Mouse (Mus musculus) mature B cell (primary cell): Measurements from ENCODE around the gene Anapc2.
"Not testable (repeated sequence)": the region's sequence is repeated elsewhere in the genome, so short reads cannot be mapped to it uniquely, and the experiment has no call there.

ENCODE experiments used
- in situ Hi-C: fragments of 300-500 bp; cut with MboI; formaldehyde crosslinking; loops from 2 replicates; pipeline ENCODE4 v1.14.3; 2019

Gene Anapc2

DNA sequence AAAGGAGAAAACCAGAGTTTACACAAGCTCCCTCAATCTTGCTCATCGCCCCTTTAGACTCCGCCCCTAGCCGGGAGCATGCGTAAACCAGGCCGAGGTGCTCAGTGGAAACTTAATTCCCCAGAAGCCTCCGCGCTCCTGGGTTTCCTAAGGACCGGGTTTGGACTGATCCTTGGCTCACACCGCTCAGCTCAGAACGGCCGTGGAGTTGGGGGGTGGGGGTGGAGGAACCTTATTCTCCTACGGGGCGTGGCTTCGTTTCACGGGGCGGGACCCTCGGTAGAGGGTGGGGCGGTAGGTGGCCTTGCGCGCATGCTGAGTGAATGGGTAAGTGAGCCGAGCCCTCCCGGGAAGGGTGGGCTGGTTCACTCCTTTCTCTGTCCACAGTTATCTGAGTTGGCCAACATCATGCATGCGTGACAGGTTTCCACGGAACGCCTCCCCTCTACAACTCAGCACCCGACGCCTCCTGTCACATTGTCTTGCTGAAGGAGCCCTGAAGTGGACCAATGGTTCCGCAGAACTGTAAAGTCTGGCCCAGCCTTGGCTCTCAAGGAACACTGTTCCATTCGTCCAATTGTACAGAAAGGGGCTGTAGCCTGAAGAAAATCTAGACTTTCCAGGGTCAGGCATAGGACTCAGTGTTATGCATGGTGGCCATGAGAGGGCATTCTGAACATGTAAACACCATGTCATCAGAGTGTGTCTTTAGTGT, 31.4 kb upstream of the Anapc2 start:
- in situ Hi-C loops: no loop called here

DNA sequence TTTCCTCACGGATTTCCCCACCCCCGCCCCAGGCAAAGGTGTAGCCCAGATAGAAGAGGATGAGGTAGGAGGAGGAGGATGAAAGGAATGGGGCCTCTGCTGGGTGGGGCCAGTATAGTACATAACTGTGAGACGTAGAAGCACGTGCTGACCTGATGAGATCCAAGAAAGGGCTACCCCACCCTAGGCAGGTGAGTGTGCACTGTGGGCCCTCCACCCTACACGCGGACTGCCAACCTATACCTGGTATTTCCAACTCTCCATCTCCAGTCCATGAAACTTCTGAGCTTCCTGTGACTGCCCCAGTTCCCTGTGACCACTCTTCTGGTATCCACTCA, 30.9 kb upstream of the Anapc2 start:
- in situ Hi-C loops: no loop called here

DNA sequence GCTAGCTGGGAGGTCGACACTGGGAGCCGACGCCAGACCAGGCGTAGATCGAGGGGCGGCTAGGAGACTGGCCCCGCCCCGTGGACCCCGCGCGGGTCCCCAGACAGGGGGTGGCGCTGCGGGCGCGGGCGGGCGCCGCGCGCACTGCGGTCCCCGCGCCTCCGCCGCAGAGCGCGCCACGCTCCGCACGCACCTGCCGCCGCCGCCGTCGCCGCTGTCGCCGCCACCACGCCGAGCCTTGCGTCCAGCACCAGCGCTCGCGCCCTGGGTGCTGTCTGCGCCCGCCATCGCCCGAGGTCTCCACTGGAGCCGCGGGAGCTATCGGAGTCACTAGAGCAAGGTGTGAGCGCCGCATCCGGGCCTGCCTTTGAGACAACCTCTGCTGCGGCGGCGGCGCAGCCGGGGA, 30.2 kb upstream of the Anapc2 start, which contains the start of the genes Rnf208 and Cysrt1:
Gene Rnf208 (plus strand): TSS at position 155 of the 406 bp plus-strand sequence.
Gene Cysrt1 (minus strand): TSS at position 352 of the 406 bp plus-strand sequence.
- in situ Hi-C loops: no loop called here

DNA sequence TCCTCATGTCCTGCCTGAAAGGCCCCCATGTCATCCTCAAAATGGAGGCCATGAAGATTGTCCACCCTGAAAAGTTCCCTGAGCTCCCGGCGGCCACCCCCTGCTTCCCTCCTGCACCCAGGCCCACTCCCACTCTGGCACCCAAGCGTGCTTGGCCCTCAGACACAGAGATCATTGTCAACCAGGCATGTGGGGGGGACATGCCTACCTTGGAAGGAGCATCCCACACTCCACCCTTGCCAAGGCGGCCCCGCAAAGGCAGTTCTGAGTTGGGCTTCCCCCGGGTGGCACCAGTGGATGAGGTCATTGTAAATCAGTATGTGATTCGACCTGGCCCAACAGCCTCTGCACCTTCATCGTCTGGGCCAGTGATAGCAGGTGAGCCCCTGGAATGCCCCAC, 28.9 kb upstream of the Anapc2 start:
- in situ Hi-C loops: no loop called here

DNA sequence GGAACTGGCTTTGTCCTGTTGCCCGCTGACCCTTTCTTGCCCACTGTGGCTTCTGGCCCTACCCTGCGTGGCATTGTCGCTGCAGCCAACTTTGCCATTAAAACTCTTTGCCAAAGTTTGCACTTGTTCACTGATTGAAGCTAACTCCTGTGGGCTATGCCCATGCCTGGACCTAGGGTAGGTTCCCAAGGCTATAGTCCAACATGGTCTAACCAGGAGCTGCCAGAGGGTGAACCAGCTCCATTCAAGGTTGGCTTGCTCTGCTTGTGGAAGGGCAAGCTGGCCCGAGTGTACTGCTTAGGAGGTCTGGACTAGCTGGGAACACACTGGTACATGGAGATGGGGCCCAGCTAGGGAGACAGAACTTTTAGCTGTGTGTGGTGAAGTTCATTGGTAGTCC, 28.1 kb upstream of the Anapc2 start:
- in situ Hi-C loops: no loop called here

DNA sequence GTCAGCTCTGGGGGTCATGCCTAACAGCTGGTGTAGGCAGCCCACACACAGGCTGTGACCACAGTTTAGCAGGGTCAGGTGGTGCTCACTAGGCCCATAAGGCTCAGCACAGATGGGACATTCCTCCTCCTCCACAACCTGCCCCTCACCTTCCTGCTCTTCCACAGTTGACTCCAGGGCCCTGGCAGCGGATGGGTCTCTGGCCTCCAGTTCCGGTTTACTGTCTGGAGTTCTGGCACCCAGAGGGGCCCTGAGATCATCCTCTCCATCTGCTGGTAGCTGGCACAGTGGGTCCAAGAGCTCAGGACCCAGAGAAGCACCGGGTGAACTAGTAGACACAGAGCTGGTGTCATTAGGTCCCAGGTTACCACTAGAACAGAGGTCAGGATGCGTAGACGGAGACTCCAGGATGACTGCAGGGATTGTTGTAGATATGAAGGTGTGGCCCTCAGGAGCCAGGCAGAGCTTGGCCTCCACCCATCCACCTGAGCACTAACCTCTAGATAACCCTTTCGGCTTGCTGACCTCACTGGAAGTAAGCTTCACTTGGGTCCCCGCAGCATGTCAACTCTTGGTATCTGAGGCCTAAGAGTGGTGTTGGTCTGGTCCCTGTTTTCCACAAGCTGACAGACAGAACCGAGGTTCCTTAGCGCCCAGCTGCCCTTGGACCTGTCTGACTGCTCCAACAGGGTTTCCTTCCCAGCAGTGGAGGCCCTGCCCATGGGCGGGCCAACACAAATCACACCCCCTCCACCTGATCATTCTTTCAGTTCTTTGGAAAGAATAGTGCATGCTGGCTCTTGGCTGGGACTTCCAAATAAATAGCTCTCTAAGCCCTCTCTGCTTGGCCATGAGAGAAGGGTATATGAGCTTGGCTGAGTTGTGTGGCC, 25.9 kb upstream of the Anapc2 start, which contains the start of gene AL732309.1:
Gene AL732309.1 (minus strand): TSS at position 681 of the 890 bp plus-strand sequence.
- in situ Hi-C loops: no loop called here

DNA sequence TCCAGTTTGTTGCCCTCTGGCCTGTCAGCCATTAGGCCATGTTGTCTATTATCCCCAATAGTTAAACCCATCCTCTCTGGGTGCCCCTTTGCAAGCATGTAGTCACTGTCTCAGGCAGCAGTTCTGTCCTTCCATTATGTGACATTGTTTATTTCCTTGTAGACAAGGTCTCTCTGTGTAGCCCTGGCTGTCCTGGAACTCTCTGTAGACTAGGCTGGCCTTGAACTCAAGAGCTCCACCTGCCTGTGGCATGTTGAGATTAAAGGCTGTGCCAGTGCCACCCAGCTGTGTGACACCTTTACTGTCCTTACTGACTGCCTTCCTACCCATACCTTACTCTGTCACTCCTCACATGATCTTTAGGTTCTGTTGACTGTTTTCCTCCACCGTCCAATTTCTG, 19.9 kb upstream of the Anapc2 start:
- in situ Hi-C loops: no loop called here

DNA sequence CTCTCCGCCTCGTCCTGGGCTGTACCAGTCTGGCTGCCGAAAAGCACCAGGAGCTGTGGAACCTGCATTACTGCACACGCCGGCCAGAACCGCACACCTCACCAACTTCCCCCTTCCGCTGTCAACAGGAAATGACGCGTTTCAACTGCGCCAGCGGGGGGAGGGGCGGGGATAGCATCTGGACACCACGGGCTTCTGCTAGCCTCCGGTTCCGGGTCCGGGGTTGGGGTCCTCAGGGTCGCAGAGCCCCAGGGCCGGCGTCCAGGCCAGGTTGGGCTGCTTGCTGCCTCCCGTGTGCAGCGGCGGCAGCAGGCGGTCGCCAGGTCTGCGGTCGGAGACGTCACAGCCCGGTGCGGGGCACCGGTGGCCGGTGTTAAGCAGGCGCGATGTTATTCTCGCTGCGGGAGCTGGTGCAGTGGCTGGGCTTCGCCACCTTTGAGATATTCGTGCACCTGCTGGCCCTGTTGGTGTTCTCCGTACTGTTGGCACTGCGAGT, 16.9 kb upstream of the Anapc2 start, which contains the start of gene Tmem203:
Gene Tmem203 (plus strand): TSS at position 156 of the 496 bp plus-strand sequence.
- in situ Hi-C loops: no loop called here

DNA sequence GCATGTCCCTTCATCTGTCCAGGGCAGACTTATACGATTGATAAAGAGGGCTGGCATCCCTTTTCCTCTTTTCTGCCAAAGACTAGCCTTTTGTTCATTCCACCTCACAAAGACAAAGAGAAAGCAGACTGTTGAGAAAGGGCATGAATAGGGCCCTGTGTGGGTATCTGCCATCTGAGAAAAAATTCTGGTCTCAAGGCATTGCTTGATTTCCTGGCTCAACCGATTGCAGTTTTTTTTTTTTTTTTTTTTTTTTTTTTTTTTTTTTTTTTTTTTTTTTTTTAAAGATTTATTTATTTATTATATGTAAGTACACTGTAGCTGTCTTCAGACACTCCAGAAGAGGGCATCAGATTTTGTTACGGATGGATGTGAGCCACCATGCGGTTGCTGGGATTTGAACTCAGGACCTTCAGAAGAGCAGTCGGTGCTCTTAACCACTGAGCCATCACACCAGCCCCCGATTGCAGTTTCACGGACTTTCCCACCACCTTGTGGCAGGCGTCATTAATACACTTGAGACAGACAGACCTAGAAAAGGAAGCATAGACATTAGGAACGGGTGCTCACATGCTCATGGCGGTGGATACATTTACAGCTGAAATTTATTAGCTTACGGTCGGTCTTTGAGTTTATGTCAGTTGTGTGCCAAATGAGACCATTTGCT, 15.7 kb upstream of the Anapc2 start:
- in situ Hi-C loops: not testable (repeated sequence)

DNA sequence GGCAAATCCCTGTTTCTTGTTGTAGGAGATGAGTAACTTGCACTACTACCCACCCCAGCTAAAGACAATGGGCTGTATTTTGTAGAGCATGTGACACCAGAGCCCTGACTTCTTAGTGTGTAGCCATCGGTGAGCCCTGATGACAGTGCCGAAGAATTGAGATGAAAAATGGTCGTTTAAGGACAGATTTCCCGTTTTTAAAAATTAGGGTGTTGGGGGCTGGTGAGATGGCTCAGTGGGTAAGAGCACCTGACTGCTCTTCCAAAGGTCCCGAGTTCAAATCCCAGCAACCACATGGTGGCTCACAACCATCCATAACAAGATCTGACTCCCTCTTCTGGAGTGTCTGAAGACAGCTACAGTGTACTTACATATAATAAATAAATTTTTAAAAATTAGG, 15.0 kb upstream of the Anapc2 start:
- in situ Hi-C loops: not testable (repeated sequence)

DNA sequence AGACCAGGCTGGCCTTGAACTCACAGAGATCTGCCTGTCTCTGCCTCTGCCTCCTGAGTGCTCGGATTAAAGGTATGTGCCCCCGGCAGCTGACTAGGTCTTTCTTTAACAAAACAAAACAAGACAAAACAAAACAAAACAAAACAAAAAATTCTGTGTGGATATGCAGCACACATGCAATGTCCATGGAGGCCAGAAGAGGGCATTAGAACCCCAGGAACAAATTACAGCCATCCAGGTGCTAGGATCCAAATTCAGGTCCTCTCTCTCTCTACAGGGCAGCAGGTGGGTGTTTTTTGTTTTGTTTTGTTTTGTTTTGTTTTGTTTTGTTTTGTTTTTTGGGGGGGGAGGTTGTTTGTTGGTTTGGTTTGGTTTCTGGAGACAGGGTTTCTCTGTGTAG, 13.4 kb upstream of the Anapc2 start:
- in situ Hi-C loops: no loop called here

DNA sequence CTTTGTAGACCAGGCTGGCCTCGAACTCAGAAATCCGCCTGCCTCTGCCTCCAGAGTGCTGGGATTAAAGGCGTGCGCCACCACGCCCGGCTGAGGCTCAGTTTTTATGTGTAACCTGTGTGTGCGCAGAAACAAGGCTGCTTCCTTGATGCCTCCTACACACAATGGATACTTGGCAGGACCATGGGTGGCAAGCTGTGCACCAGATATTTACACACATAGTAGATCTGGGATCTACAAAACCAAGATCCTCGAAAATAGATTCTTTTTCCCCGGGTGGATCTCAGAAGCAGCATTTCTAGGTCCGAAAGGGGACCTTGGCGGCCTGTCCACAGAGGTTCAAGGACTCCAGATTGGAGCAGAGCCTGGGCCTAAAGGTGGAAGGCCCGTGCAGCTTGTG, 10.4 kb upstream of the Anapc2 start:
- in situ Hi-C loops: no loop called here

DNA sequence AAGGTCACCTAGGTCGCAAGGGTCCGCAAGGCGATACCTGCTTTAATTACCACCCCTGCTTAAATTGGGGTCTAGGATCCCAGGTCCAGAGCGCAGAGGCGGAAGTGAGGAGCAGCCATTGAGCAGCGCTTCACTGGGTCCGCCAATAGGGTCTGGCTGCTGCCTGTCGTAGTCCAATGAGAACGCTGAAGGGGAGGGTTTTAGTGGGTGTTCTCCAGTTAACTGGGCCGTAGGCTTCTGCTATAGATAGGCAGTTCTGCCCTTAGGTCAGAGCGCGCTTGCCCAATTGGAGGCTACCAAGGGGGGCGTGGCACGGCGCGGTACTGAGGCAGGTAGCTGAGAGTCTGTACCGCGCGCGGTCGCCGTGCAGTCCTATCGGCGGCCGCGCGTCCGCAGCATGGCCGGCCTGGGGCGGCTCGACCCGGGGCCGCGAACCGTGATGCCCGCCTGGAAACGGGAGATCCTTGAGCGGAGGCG, 9.9 kb upstream of the Anapc2 start, which contains the start of gene Tprn:
Gene Tprn (plus strand): TSS at position 328 of the 477 bp plus-strand sequence.
- in situ Hi-C loops: no loop called here

DNA sequence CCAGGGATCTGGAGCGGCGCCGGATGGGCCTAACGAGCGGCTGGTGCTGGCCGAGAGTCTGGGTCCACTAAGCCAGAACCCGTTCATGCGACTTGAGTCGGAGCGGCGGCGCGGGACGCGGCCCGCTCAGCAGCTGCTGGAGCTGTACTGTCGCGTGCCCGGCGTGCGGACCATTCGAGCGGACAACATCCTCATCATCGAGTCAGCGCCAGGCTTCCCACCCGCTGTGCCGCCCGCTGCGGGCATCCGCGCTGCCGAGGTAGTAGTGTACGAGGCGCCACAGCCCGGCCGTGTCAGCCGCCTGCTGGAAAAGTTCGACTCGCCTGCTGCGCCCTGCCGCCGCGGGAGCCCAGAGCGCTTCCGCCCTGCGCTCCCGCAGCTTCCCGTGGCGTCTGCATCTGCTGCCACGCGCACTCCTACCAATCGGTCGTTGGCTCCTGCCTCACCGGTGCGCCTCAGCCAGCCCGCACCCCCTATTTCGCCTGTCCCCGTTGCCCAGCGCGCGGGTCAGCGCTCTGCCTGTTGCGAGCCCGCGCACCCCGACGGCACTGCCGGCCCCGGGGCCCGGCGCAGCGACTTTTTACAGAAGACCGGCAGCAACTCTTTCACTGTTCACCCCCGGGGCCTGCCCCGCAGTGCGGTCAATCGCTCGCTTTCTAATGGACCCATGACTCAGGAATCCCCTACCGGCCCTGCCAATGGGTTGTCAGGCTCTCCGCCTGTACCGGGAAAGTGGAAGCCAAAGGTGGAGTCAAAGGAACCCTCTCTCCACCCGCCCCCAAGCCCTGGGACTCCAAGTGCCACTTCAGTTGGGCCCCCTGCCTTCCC, 9.3 kb upstream of the Anapc2 start:
- in situ Hi-C loops: no loop called here

DNA sequence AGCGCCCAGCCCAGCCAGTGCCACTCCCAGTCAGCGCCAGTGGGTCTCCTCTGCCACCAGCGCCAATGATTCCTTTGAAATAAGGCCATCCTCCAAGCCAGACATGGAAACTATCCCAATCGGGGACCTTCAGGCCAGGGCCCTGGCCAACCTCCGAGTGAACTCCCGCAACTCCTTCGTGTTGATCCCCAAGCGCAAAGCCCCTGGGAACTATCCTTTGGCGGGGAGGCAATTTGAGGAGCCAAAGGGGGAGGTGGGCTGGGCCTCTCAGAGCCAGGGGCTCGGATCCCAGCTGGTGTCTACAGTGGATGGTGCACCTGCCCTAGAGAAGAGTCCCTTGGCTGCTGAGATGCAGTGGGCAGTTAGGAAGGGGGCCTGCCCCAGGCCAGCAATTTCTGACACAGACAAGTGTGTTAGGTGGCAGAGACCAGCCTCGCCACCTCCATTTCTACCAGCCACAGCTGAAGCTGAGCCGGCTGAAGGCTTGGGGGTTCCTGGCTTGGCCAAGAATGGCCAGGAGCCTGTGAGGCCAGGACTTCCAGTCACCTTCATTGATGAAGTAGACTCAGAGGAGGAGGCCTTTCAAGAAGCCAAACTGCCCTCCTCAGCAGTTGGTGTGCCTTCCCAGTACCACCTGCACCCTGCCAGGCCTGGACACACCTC, 8.5 kb upstream of the Anapc2 start:
- in situ Hi-C loops: no loop called here

DNA sequence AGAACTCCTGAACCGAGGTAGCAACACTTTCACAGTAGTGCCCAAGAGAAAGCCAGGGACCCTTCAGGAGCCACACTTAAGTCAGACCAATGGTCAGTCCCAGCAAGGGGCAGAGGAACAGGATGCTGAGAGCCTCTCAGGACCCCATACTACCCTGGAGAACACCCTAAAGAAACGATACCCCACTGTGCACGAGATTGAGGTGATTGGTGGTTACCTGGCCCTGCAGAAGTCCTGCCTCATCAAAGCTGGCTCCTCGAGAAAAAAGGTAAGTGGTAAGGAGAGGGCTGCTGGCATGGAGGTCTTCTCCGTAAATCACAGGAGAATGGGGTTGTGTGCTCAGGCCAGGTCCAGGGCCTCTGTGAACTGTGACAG, 8.0 kb upstream of the Anapc2 start:
- in situ Hi-C loops: no loop called here

DNA sequence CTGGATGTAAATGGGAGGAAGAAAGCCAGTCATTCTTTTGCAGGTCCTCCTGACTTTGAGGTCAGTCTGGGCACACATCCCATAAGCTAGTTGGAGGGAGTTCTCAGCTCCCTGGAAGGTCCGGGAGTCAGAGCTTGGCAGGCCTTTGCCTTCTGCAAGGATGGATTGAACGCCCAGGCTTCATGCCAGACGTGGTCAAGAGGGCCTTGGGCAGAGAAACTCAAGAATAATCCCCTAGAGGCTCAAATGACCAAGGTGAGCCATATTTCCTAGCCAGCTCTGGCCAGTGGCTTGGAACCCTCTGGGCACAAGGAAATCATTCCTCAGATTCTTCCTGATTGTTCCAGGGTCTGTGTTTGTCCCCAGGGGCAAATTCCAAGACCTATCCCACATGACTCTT, 7.4 kb upstream of the Anapc2 start:
- in situ Hi-C loops: no loop called here

DNA sequence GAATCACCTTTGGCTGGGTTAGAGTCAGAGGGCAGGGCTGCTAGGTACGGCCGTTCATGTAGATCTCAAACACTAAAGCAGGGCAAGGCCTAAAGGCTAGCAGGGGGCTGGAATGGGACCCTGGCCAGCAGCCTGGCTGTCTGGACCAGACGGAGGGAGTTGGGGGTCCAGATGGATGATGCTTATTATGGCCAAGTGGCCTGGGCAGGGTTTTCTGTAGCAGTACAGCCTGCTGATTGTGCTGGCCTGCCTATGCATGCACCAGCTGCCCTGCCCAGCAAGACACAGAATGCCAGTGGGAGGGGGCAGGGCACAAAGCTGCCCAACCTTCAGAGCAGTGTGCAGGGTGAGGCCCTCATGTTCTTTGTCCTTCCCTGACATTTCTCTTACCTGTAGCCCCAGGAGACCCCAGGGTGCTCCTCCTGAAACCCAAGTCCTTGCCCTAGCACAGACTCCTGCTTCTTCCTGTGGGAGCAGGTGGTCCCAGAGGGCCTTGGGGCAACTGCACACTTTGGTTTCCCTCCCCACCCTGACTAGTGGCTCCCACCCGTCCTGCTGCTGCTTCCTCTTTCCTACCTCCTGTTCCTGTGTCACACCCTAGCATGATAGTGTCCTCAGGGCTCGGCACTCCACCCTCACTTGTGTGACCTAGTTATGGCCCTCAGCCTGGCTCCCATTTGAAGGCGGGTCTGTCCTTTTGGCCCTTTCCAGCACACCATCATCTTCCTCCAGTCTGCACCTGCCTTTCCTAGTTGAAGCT, 6.2 kb upstream of the Anapc2 start:
- in situ Hi-C loops: no loop called here

DNA sequence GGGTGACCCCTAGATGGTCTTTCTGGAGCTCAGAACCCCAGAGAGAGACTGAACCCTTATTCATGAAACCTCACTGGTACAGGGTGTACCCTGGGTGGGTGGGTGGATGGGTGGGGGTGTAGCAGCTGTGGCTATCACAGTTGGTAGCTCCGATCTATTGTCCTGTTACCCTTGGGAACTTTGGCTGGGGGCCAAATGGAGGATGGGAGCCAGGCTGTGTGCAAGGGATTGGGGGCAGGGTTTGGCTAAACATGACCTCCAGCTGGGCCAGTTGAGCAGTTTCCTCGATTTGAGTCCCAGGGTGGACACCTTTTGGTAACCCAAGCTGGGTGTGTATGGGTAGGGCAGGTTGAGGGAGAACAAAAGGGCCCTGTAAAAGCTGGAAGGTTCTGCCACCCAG, 5.6 kb upstream of the Anapc2 start:
- in situ Hi-C loops: no loop called here

DNA sequence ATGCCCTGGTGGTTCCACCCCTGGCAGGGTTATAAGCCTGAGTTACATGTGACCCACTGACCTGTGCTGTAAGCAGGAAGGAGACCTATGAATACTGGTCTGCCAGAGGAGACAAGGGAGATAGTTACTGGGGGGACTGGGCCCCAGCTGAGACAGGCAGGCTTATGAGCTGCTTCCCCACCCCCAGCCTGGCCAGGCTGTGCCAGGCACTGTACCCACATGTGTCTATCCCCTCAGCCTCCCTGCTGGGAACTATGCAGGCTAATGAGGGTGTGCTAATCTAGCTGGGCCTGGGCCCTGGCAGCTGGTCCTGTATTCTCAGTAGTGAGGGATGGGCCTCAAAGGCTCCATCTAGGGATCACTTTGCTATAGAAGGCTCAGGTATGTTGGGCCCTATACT, 5.0 kb upstream of the Anapc2 start:
- in situ Hi-C loops: no loop called here
